Mouse (Mus musculus) stomach, embryonic 16.5 days (tissue): ENCODE results near the gene Gfod2. TPM values are rescaled to one million over a fixed set of nuclear protein-coding genes. Genes with fewer than 3 reads are reported as not detected.
A peak's percentile ranks its signal among the peaks of the same experiment; 100 is the strongest.

Source experiments
- ATAC-seq: fragments of 200-750 bp; cut with Nextera tagmentation; 2 replicates; pipeline ENCODE4 v1.8.0; 2017; ENCODE audit warnings: moderate number of reproducible peaks, moderate TSS enrichment; ENCODE audit not compliant: insufficient read depth, low FRiP score
- H3K27ac ChIP-seq: fragments of 300-500 bp; sonication (generic); 2 replicates; pipeline ENCODE4 v1.5.1; 2014; ENCODE audit warnings: low read length
- H3K27me3 ChIP-seq: fragments of 300-500 bp; sonication (generic); 2 replicates; pipeline ENCODE4 v1.6.1; 2014; ENCODE audit warnings: low read length, control low read depth, mixed read lengths; ENCODE audit not compliant: control insufficient read depth, insufficient read depth
- H3K36me3 ChIP-seq: fragments of 300-500 bp; sonication (generic); 2 replicates; pipeline ENCODE4 v1.6.1; 2014; ENCODE audit warnings: low read length; ENCODE audit not compliant: control insufficient read depth, insufficient read depth
- H3K4me1 ChIP-seq: fragments of 300-500 bp; sonication (generic); 2 replicates; pipeline ENCODE4 v1.6.1; 2014; ENCODE audit warnings: low read length, control low read depth, mixed read lengths; ENCODE audit not compliant: control insufficient read depth, insufficient read depth
- H3K4me2 ChIP-seq: fragments of 300-500 bp; sonication (generic); 2 replicates; pipeline ENCODE4 v1.6.1; 2014; ENCODE audit warnings: low read depth, low read length, mixed read lengths
- H3K4me3 ChIP-seq: fragments of 300-500 bp; sonication (generic); replicated peaks from 2 replicates; pipeline ENCODE4 v1.5.1; 2014; ENCODE audit warnings: mild to moderate bottlenecking, low read length
- H3K9ac ChIP-seq: fragments of 300-500 bp; sonication (generic); 2 replicates; pipeline ENCODE4 v1.6.1; 2014; ENCODE audit warnings: low read length
- H3K9me3 ChIP-seq: fragments of 300-500 bp; sonication (generic); replicated peaks from 2 replicates; pipeline ENCODE4 v1.6.1; 2016; ENCODE audit warnings: low read length, control low read depth; ENCODE audit not compliant: control insufficient read depth
- WGBS: fragments of 180-500 bp; shearing (Covaris S2); extraction: QIAGEN DNeasy Blood & Tissue Kit; methylation state at CpG from one replicate; pipeline ENCODE4 v1.1.7; 2014; 5-methylcytosine and 5-hydroxymethylcytosine counted together
- polyA plus RNA-seq: library from polyadenylated mRNA; unstranded; fragments of >200 nt; fragmentation: Nextera tagmentation; extraction: Ambion mirVana; gene quantifications from 2 replicates; pipeline ENCODE4 v1.2.1, GENCODE M21; 2015

Gene Gfod2
- polyA plus RNA-seq, 1 experiment from 2014 or later: 18.1 TPM

GRCm38 (mm10) chr8:105739216-105739615 is 19.2 kb downstream of the Gfod2 start:
- WGBS: 84% methylated on average over 5 of the region's 5 CpGs
- Histone ChIP-seq H3K9me3 (no peaks in the 10 kb centered on the region), H3K27ac (no peak overlapping the region), H3K4me2 (no peak overlapping the region), H3K36me3 (no peaks in the 10 kb centered on the region), H3K27me3 (no peaks in the 10 kb centered on the region), H3K4me3 (no peak overlapping the region), H3K9ac (no peak overlapping the region), H3K4me1 (no peaks in the 10 kb centered on the region)
- no peak for ATAC-seq

- no peak overlapping the region for H3K9ac ChIP-seq
- H3K27me3 ChIP-seq: no peaks in the 10 kb centered on the region
- no peaks in the 10 kb centered on the region for H3K9me3 ChIP-seq
- no peak overlapping the region for H3K27ac ChIP-seq
- H3K4me3 ChIP-seq: no peak overlapping the region
- no peaks in the 10 kb centered on the region for H3K36me3 ChIP-seq
- no peaks in the 10 kb centered on the region for H3K4me1 ChIP-seq
- WGBS: 88% methylated on average over 5 of the region's 5 CpGs
- ATAC-seq: no peak
- H3K4me2 ChIP-seq: no peak overlapping the region
Observed at GRCm38 (mm10) chr8:105732186-105732585, 26.3 kb downstream of the Gfod2 start.

GRCm38 (mm10) chr8:105727397-105728124 is 30.9 kb downstream of the Gfod2 start:
- Histone ChIP-seq H3K9ac (no peak overlapping the region), H3K4me2 (no peak overlapping the region), H3K4me1 (no peaks in the 10 kb centered on the region), H3K9me3 (no peaks in the 10 kb centered on the region), H3K27ac (peak overlapping the region; percentile 60), H3K4me3 (no peak overlapping the region), H3K27me3 (no peaks in the 10 kb centered on the region), H3K36me3 (no peaks in the 10 kb centered on the region)
- peak; percentile 64 for ATAC-seq
- WGBS: 72% methylated on average over 18 of the region's 18 CpGs

- Histone ChIP-seq H3K9me3 (no peaks in the 10 kb centered on the region), H3K4me1 (no peaks in the 10 kb centered on the region), H3K4me3 (no peak overlapping the region), H3K9ac (no peak overlapping the region), H3K27me3 (no peaks in the 10 kb centered on the region), H3K27ac (no peak overlapping the region), H3K36me3 (no peaks in the 10 kb centered on the region), H3K4me2 (no peak overlapping the region)
- WGBS: 79% methylated on average over 5 of the region's 5 CpGs
- no peak for ATAC-seq
Observed at GRCm38 (mm10) chr8:105725726-105726125, 32.7 kb downstream of the Gfod2 start.

DNA sequence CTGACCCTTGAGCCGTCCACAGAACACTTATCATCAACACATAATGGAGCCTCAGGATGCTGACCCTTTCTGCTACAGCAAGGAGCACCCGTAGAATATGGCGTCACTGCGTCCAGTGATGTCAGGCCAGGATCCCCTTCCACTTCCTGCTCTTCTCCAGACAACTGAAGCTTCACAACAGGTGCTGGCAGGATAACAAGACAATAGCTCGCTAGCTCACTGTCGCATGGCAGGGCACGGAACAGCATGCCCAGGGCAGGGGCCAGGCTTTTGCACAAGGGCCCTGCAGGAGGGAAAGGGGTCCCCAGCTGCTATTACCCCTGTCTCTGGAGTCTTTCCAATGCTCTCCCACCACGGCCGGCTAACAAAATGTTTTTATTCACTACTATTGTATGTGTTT is 35.6 kb downstream of the Gfod2 start:
- H3K4me2 ChIP-seq: no peak overlapping the region
- no peaks in the 10 kb centered on the region for H3K27me3 ChIP-seq
- H3K4me1 ChIP-seq: no peaks in the 10 kb centered on the region
- no peak for ATAC-seq
- no peak overlapping the region for H3K9ac ChIP-seq
- WGBS: 84% methylated on average over 9 of the region's 9 CpGs
- no peak overlapping the region for H3K4me3 ChIP-seq
- H3K36me3 ChIP-seq: no peaks in the 10 kb centered on the region
- H3K9me3 ChIP-seq: no peaks in the 10 kb centered on the region
- H3K27ac ChIP-seq: no peak overlapping the region

GRCm38 (mm10) chr8:105719637-105720036 is 38.8 kb downstream of the Gfod2 start:
- H3K4me3 ChIP-seq: no peak overlapping the region
- H3K27ac ChIP-seq: no peak overlapping the region
- no peak overlapping the region for H3K9ac ChIP-seq
- H3K4me2 ChIP-seq: no peak overlapping the region
- no peaks in the 10 kb centered on the region for H3K9me3 ChIP-seq
- WGBS: 81% methylated on average over 4 of the region's 4 CpGs
- H3K4me1 ChIP-seq: no peaks in the 10 kb centered on the region
- no peaks in the 10 kb centered on the region for H3K27me3 ChIP-seq
- ATAC-seq: no peak
- H3K36me3 ChIP-seq: no peaks in the 10 kb centered on the region

- 91% methylated on average over 15 of the region's 15 CpGs for WGBS
- H3K27me3 ChIP-seq: no peaks in the 10 kb centered on the region
- ATAC-seq: no peak
- no peaks in the 10 kb centered on the region for H3K36me3 ChIP-seq
- no peak overlapping the region for H3K27ac ChIP-seq
- H3K9me3 ChIP-seq: no peaks in the 10 kb centered on the region
- H3K4me3 ChIP-seq: no peak overlapping the region
- no peak overlapping the region for H3K4me2 ChIP-seq
- H3K9ac ChIP-seq: no peak overlapping the region
- H3K4me1 ChIP-seq: no peaks in the 10 kb centered on the region
Observed at GRCm38 (mm10) chr8:105716302-105716945, 42.0 kb downstream of the Gfod2 start.

GRCm38 (mm10) chr8:105715042-105715441 is 43.4 kb downstream of the Gfod2 start:
- Histone ChIP-seq H3K27me3 (no peaks in the 10 kb centered on the region), H3K9me3 (no peaks in the 10 kb centered on the region), H3K4me1 (no peaks in the 10 kb centered on the region), H3K9ac (peak overlapping the region; percentile 3; the same call in 1 of the 2 replicates), H3K36me3 (no peaks in the 10 kb centered on the region), H3K4me3 (no peak overlapping the region), H3K4me2 (no peak overlapping the region), H3K27ac (peak overlapping the region; percentile 81)
- WGBS: 59% methylated on average over 6 of the region's 6 CpGs
- peak; percentile 35 for ATAC-seq

DNA sequence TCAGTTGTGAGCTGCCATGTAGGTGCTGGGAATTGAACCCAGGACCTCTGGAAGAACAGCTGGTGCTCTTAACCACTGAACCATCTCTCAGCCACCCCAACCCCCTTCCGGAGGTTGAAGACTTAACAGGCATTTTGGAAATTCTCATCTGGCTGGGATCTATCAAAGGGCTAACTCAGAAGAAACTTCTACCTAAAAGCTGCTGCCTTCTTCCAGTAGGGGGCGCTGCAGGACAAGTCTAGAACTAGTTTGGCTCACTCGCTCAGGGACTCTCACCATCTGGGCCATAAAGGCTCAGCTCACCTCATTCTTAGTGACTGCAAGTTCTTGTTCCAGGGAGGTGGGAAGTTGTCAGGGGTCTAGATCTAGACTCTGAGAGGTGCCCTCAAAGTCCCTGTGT is 44.3 kb downstream of the Gfod2 start:
- ATAC-seq: peak; percentile 53; the same call in 1 of the 2 replicates

More for the DNA sequence above, 44.3 kb downstream of the Gfod2 start:
- Histone ChIP-seq H3K27me3 (no peaks in the 10 kb centered on the region), H3K4me2 (no peak overlapping the region), H3K9ac (no peak overlapping the region), H3K4me1 (no peaks in the 10 kb centered on the region), H3K36me3 (no peaks in the 10 kb centered on the region), H3K4me3 (no peak overlapping the region), H3K27ac (peak overlapping the region; percentile 81; the same call in 1 of the 2 replicates), H3K9me3 (no peaks in the 10 kb centered on the region)
- 5% methylated on average over 3 of the region's 3 CpGs for WGBS
